Mouse (Mus musculus) heart, adult 2 months (tissue): ENCODE results near the gene Creb3.

Source experiments
- CTCF ChIP-seq: fragments of 200-600 bp; IDR thresholded peaks from 2 replicates; pipeline ENCODE4 v1.8.1; 2022; ENCODE audit warnings: antibody characterized with exemption, mild to moderate bottlenecking, moderate library complexity
- EP300 ChIP-seq: fragments of 200-500 bp; IDR thresholded peaks from 2 replicates; pipeline ENCODE4 v1.6.1; 2011; ENCODE audit warnings: low read depth, low read length, control low read depth; ENCODE audit not compliant: insufficient read depth

DNA sequence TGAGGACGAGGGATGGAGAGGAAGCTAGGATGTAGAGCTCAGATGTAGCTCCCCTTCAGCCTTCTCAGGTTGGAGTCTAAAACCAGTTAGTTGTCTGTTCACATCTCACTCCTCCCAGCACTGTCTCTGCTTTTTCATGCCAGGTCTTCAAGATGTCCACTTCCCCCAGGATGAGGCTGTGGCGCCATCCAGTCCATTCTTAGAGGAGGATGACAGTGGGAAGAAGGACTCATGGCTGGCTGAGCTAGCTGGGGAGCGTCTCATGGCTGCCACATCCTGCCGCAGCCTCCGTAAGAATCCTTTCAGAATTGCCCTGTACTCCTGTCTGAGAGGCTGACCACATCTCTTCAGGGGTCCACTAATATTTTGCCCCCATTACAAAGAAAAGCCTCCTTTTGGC lies 18.6 kb downstream of the Creb3 start:
- TF ChIP-seq CTCF (no peak), EP300 (no peak)
